Mouse (Mus musculus) brain, embryonic 14.5 days (tissue): Measurements from ENCODE around the gene Inafm1.

Experiments used
- CTCF ChIP-seq: fragments of 200-500 bp; IDR thresholded peaks from 2 replicates; pipeline ENCODE4 v1.5.1; 2012; ENCODE audit warnings: inconsistent platforms, mild to moderate bottlenecking, moderate library complexity, borderline replicate concordance; ENCODE audit not compliant: insufficient read depth, insufficient read length; ENCODE audit errors: extremely low read depth
- POLR2A ChIP-seq: fragments of 200-500 bp; IDR thresholded peaks from 2 replicates; pipeline ENCODE4 v1.6.1; 2012; ENCODE audit warnings: mild to moderate bottlenecking, inconsistent platforms, borderline replicate concordance; ENCODE audit not compliant: poor library complexity, insufficient read depth, insufficient read length, severe bottlenecking; ENCODE audit errors: extremely low read depth

GRCm38 (mm10) chr7:16261097-16261496 is 12.3 kb downstream of the Inafm1 start:
- TF ChIP-seq POLR2A (no peak), CTCF (no peak)
